Mouse (Mus musculus) bone marrow, adult 2 months (tissue): ENCODE measurements around the gene Tgfbr3.

Source experiments
- CTCF ChIP-seq: fragments of 200-500 bp; IDR thresholded peaks from 2 replicates; pipeline ENCODE4 v1.5.1; 2011; ENCODE audit warnings: low read length, control low read depth; ENCODE audit not compliant: control insufficient read depth, insufficient read depth
- POLR2A ChIP-seq: fragments of 200-500 bp; IDR thresholded peaks from 2 replicates; pipeline ENCODE4 v1.6.1; 2011; ENCODE audit warnings: low read depth, mild to moderate bottlenecking, control low read depth, low read length, borderline replicate concordance; ENCODE audit not compliant: control insufficient read depth

GRCm38 (mm10) chr5:107145125-107145524 is 144.3 kb downstream of the Tgfbr3 start:
- TF ChIP-seq CTCF, result no peak
- no peak for TF ChIP-seq POLR2A
